Comparison of ENCODE assay signal across 15 mouse cellular contexts in genomic region chr11:86929985-86930384, GRCm38 (mm10).
"Had no signal": no experiment of that assay in that cellular context is flagged by ENCODE, and none has a peak within 500 bp of the region (broad histone marks: within the 10 kb centered on the region; RNA-seq: fewer than 3 reads in every experiment).

No protein-coding gene starts in this region.

- H3K9ac ChIP-seq: liver, embryonic 15.5 days; neural tube, embryonic 13.5 days; stomach, embryonic 15.5 days had no signal

- H3K27ac ChIP-seq: limb, embryonic 10.5 days; liver, embryonic 15.5 days; neural tube, embryonic 13.5 days; stomach, embryonic 15.5 days had no signal

- DNase-seq: kidney, adult 8-10 months; kidney, postnatal 25 days; layer of hippocampus, adult 9-11 months; lung, adult 2 months; lung, postnatal 36 days; right cerebral cortex, postnatal 14 days; thymus, adult 2 months; thymus, postnatal 25 days had no signal

- H3K4me1 ChIP-seq: limb, embryonic 10.5 days; liver, embryonic 15.5 days; neural tube, embryonic 13.5 days; stomach, embryonic 15.5 days had no signal

- H3K36me3 ChIP-seq: limb, embryonic 10.5 days; liver, embryonic 15.5 days; neural tube, embryonic 13.5 days; stomach, embryonic 15.5 days had no signal

- H3K4me3 ChIP-seq: limb, embryonic 10.5 days; liver, embryonic 15.5 days; neural tube, embryonic 13.5 days; stomach, embryonic 15.5 days had no signal

- ATAC-seq: intestine, postnatal 0 days; lung, postnatal 0 days had no signal

- H3K27me3 ChIP-seq: liver, embryonic 15.5 days; neural tube, embryonic 13.5 days; stomach, embryonic 15.5 days had no signal

- H3K4me2 ChIP-seq: liver, embryonic 11.5 days; liver, embryonic 15.5 days; neural tube, embryonic 13.5 days; stomach, embryonic 15.5 days had no signal

- H3K9me3 ChIP-seq: limb, embryonic 10.5 days; liver, embryonic 15.5 days; neural tube, embryonic 13.5 days; stomach, embryonic 15.5 days had no signal
